In the genomic region with DNA sequence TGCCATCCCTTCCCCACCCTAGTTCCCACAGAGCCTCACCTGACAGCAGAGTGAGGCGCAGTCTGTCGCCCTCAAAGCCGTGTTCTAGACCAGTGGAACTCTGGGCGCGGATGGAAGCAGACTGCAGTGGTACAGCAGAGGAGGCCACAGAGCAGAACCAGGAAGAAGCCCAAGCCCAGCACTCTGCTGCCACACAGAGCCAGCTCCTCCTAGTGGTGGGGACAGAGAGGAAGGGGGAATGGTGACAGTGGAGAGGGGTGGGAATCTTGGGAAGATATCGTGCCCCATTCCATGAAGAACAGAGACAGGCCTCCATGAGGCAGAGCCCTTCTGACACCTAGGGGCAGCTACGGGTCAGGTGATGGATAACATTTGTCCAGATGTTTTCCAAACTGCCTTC, we compare ENCODE assay signal across 12 mouse cellular contexts. TPM values are rescaled to one million over a fixed set of nuclear protein-coding genes. Genes with fewer than 3 reads are reported as not detected.
DNase-seq lines count a peak whose midpoint lies in the region; ATAC-seq and TF ChIP-seq lines count a peak whose summit lies in the region.
"Had no signal": no experiment of that assay in that cellular context is flagged by ENCODE, and none has a peak within 500 bp of the region (broad histone marks: within the 10 kb centered on the region; RNA-seq: fewer than 3 reads in every experiment).

No protein-coding gene starts in this region.

- H3K27me3 ChIP-seq in forebrain, postnatal 0 days (ENCODE audit: insufficient read depth, low read length): no peaks in the 10 kb centered on the region
- no peaks in the 10 kb centered on the region for H3K27me3 ChIP-seq in forebrain, embryonic 13.5 days
- H3K27me3 ChIP-seq in liver, postnatal 0 days (ENCODE audit: insufficient read depth, low read length): no peaks in the 10 kb centered on the region

- 54% methylated on average over 7 of the region's 7 CpGs for WGBS in forebrain, postnatal 0 days
- WGBS in forebrain, embryonic 13.5 days: 45% methylated on average over 7 of the region's 7 CpGs
- WGBS in liver, postnatal 0 days (ENCODE audit: insufficient replicate concordance): 62% methylated on average over 7 of the region's 7 CpGs
- 60% methylated on average over 7 of the region's 7 CpGs for WGBS in bone marrow, adult 2 months

- TF ChIP-seq CTCF in forebrain, postnatal 0 days (IDR thresholded peaks at IDR 0.05; ENCODE audit: low read depth): peak; percentile 45
- peak; percentile 66 for TF ChIP-seq CTCF in liver, postnatal 0 days (IDR thresholded peaks at IDR 0.05; ENCODE audit: low read depth)
- TF ChIP-seq CTCF in bone marrow, adult 2 months (IDR thresholded peaks at IDR 0.05; ENCODE audit: control insufficient read depth, insufficient read depth, low read length): peak; percentile 53; the same call in 1 of the 2 replicates

- TF ChIP-seq POLR2A in bone marrow, adult 2 months (IDR thresholded peaks at IDR 0.05; ENCODE audit: borderline replicate concordance, control insufficient read depth, low read depth, low read length): no peak

- no peak overlapping the region for H3K27ac ChIP-seq in forebrain, postnatal 0 days (ENCODE audit: low read depth, low read length)
- H3K27ac ChIP-seq in forebrain, embryonic 13.5 days: no peak overlapping the region
- no peak overlapping the region for H3K27ac ChIP-seq in liver, postnatal 0 days (ENCODE audit: low read depth)
- no peak overlapping the region for H3K27ac ChIP-seq in bone marrow, adult 2 months (ENCODE audit: control insufficient read depth, insufficient read depth, low read depth, low read length, poor library complexity)

- TF ChIP-seq EP300 in liver, postnatal 0 days (IDR thresholded peaks at IDR 0.05; ENCODE audit: low read depth): no peak

- no peak for ATAC-seq in forebrain, postnatal 0 days
- ATAC-seq in forebrain, embryonic 13.5 days: no peak
- ATAC-seq in liver, postnatal 0 days: no peak

- no peak overlapping the region for H3K4me3 ChIP-seq in forebrain, postnatal 0 days (ENCODE audit: low read depth, low read length)
- no peak overlapping the region for H3K4me3 ChIP-seq in forebrain, embryonic 13.5 days
- no peak overlapping the region for H3K4me3 ChIP-seq in liver, postnatal 0 days (ENCODE audit: low read depth, low read length)
- H3K4me3 ChIP-seq in bone marrow, adult 2 months (replicated peaks; ENCODE audit: control insufficient read depth, low read depth, low read length): no peak overlapping the region
- H3K4me3 ChIP-seq: myocyte had no signal

- 0 out of 2 replicates have a peak, but pooled peaks cover 2% of the 10 kb centered on the region for H3K4me1 ChIP-seq in forebrain, postnatal 0 days (ENCODE audit: insufficient read depth)
- H3K4me1 ChIP-seq in forebrain, embryonic 13.5 days: peaks cover 5% of the 10 kb centered on the region
- peaks cover 11% of the 10 kb centered on the region for H3K4me1 ChIP-seq in liver, postnatal 0 days (ENCODE audit: insufficient read depth)
- H3K4me1 ChIP-seq in bone marrow, adult 2 months (ENCODE audit: control insufficient read depth, insufficient read depth, low read length): no peaks in the 10 kb centered on the region

- H3K9me3 ChIP-seq in forebrain, postnatal 0 days (ENCODE audit: low read length): no peaks in the 10 kb centered on the region
- no peaks in the 10 kb centered on the region for H3K9me3 ChIP-seq in forebrain, embryonic 13.5 days (replicated peaks)
- H3K9me3 ChIP-seq in liver, postnatal 0 days (ENCODE audit: low read length): no peaks in the 10 kb centered on the region
- H3K9me3 ChIP-seq: G1E had no signal

- H3K9ac ChIP-seq in forebrain, postnatal 0 days: no peak overlapping the region
- H3K9ac ChIP-seq in forebrain, embryonic 13.5 days: no peak overlapping the region
- no peak overlapping the region for H3K9ac ChIP-seq in liver, postnatal 0 days (replicated peaks)

- DNase-seq in forebrain, postnatal 0 days: no peak
- peak; percentile 24 for DNase-seq in liver, postnatal 0 days
- DNase-seq in liver: no peak
- peak; percentile 41 for DNase-seq in lung, postnatal 14 days
- DNase-seq in ovary, postnatal 14 days (ENCODE audit: low spot score): no peak
- no peak for DNase-seq in spleen, postnatal 14 days (ENCODE audit: low spot score in 2 of 2)
- DNase-seq: heart, postnatal 36 days; spleen, adult 18-20 months had no signal

- no peak overlapping the region for H3K4me2 ChIP-seq in forebrain, postnatal 0 days (ENCODE audit: low read depth)
- H3K4me2 ChIP-seq in forebrain, embryonic 13.5 days: no peak overlapping the region
- H3K4me2 ChIP-seq in liver, postnatal 0 days (ENCODE audit: low read depth, low read length): no peak overlapping the region

- H3K36me3 ChIP-seq in forebrain, postnatal 0 days (ENCODE audit: insufficient read depth): 0 out of 2 replicates have a peak, but pooled peaks cover 8% of the 10 kb centered on the region
- H3K36me3 ChIP-seq in forebrain, embryonic 13.5 days (ENCODE audit: poor library complexity, severe bottlenecking): peaks cover 18% of the 10 kb centered on the region
- peaks cover 26% of the 10 kb centered on the region for H3K36me3 ChIP-seq in liver, postnatal 0 days (replicated peaks; ENCODE audit: insufficient read depth, low read length)

RNA-seq across cellular contexts. Expression of a gene that starts 4.3 kb away (rescaled TPM):
- 100 and 110 TPM in 2 replicates for total RNA-seq in forebrain, postnatal 0 days (2014; rRNA removed)
- polyA plus RNA-seq in forebrain, postnatal 0 days (2015; fragmentation: Nextera tagmentation; extraction: Ambion mirVana): 30.5 and 42.6 TPM in 2 replicates
- polyA plus RNA-seq in forebrain, embryonic 13.5 days (2015; fragmentation: Nextera tagmentation; extraction: Ambion mirVana): 51.9 and 60.0 TPM in 2 replicates
- polyA plus RNA-seq in liver, postnatal 0 days (2015; fragmentation: Nextera tagmentation; extraction: Ambion mirVana): 7.5 and 8.7 TPM in 2 replicates
- 113 and 149 TPM in 2 replicates for polyA plus RNA-seq in bone marrow, adult 2 months (2011; ENCODE audit: insufficient read depth, insufficient read length, low replicate concordance, missing spikeins)

RNA-seq across cellular contexts. Expression of a gene that starts 26.7 kb away (rescaled TPM):
- 62.8 and 69.9 TPM in 2 replicates for total RNA-seq in forebrain, postnatal 0 days (2014; rRNA removed)
- polyA plus RNA-seq in forebrain, postnatal 0 days (2015; fragmentation: Nextera tagmentation; extraction: Ambion mirVana): 102 and 107 TPM in 2 replicates
- polyA plus RNA-seq in forebrain, embryonic 13.5 days (2015; fragmentation: Nextera tagmentation; extraction: Ambion mirVana): 94.9 and 96.2 TPM in 2 replicates
- 17.2 and 20.6 TPM in 2 replicates for polyA plus RNA-seq in liver, postnatal 0 days (2015; fragmentation: Nextera tagmentation; extraction: Ambion mirVana)
- polyA plus RNA-seq in bone marrow, adult 2 months (2011; ENCODE audit: insufficient read depth, insufficient read length, low replicate concordance, missing spikeins): 38.1 and 59.7 TPM in 2 replicates

RNA-seq across cellular contexts. Expression of a gene that starts 27.1 kb away (rescaled TPM):
- 11.7 and 21.3 TPM in 2 replicates for total RNA-seq in forebrain, postnatal 0 days (2014; rRNA removed)
- polyA plus RNA-seq in forebrain, postnatal 0 days (2015; fragmentation: Nextera tagmentation; extraction: Ambion mirVana): 9.9 and 19.5 TPM in 2 replicates
- polyA plus RNA-seq in forebrain, embryonic 13.5 days (2015; fragmentation: Nextera tagmentation; extraction: Ambion mirVana): 47.7 and 49.1 TPM in 2 replicates
- 6.5 and 7.2 TPM in 2 replicates for polyA plus RNA-seq in liver, postnatal 0 days (2015; fragmentation: Nextera tagmentation; extraction: Ambion mirVana)
- 77.2 and 107 TPM in 2 replicates for polyA plus RNA-seq in bone marrow, adult 2 months (2011; ENCODE audit: insufficient read depth, insufficient read length, low replicate concordance, missing spikeins)

RNA-seq across cellular contexts. Expression of a gene that starts 33.9 kb away (rescaled TPM):
- 22.8 and 23.8 TPM in 2 replicates for total RNA-seq in forebrain, postnatal 0 days (2014; rRNA removed)
- polyA plus RNA-seq in forebrain, postnatal 0 days (2015; fragmentation: Nextera tagmentation; extraction: Ambion mirVana): 44.7 and 45.4 TPM in 2 replicates
- 30.5 and 35.3 TPM in 2 replicates for polyA plus RNA-seq in forebrain, embryonic 13.5 days (2015; fragmentation: Nextera tagmentation; extraction: Ambion mirVana)
- 35.6 and 38.4 TPM in 2 replicates for polyA plus RNA-seq in liver, postnatal 0 days (2015; fragmentation: Nextera tagmentation; extraction: Ambion mirVana)
- polyA plus RNA-seq in bone marrow, adult 2 months (2011; ENCODE audit: insufficient read depth, insufficient read length, low replicate concordance, missing spikeins): 39.9 and 76.2 TPM in 2 replicates

RNA-seq across cellular contexts. Expression of a gene that starts 39.8 kb away (rescaled TPM):
- 140 and 142 TPM in 2 replicates for total RNA-seq in forebrain, postnatal 0 days (2014; rRNA removed)
- polyA plus RNA-seq in forebrain, postnatal 0 days (2015; fragmentation: Nextera tagmentation; extraction: Ambion mirVana): 218 and 222 TPM in 2 replicates
- 69.4 and 69.8 TPM in 2 replicates for polyA plus RNA-seq in forebrain, embryonic 13.5 days (2015; fragmentation: Nextera tagmentation; extraction: Ambion mirVana)
- polyA plus RNA-seq in liver, postnatal 0 days (2015; fragmentation: Nextera tagmentation; extraction: Ambion mirVana): 4.4 and 4.6 TPM in 2 replicates
- 4.0 and 17.3 TPM in 2 replicates for polyA plus RNA-seq in bone marrow, adult 2 months (2011; ENCODE audit: insufficient read depth, insufficient read length, low replicate concordance, missing spikeins)

Comparison
In these comparisons a context has a peak if more than half of its experiments do, and no peak if none do; other contexts are left out.
1. DNase-seq: peak in liver, postnatal 0 days (single experiment) and lung, postnatal 14 days (single experiment); none in forebrain, postnatal 0 days (single experiment), liver (single experiment), ovary, postnatal 14 days (single experiment) and spleen, postnatal 14 days (0 of 2).
2. Peak in every context shown above with its lines, with median percentiles within 50 percentile points of each other: CTCF ChIP-seq.